In the genomic region with DNA sequence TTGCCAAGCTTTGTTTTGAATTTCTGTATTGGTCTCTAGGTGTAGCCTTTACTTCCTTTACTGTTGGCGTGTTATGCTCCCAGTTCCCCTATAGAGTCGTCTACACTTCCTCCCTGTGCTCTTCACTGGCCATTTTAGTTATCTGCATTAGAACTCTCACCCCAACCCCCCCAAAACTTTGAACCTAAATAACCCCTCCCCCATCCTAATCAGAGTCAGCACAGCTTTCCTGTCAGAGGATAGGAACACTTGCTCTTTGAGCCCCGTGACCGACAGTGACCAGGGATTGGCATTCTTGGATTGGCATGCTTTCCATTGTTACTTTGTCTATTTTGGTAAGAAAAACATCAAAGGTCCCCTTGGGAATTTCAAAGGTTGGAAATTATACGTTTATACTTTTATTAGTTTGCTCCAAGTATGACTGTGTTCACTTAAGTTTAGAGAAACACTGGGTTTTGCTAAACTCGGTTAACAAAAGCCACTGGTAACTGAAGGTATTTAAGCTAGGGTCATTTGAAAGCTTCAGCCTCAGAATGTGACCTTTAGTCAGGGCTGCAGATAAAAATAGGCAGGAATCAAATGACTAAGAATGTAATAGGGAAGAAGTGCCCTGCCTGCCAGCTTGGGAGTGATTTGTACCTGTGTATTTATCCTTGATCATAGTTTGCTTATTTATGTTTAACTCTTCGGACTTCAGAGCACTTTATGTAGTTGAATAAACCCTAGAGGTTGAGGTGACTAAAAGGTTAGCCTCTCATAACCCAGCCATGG, we compare ENCODE assay signal across 8 mouse cellular contexts. TPM values are rescaled to one million over a fixed set of nuclear protein-coding genes. Genes with fewer than 3 reads are reported as not detected.
A peak's percentile ranks its signal among the peaks of the same experiment; 100 is the strongest.
DNase-seq lines count a peak whose midpoint lies in the region; ATAC-seq lines count a peak whose summit lies in the region.

No protein-coding gene starts in this region.

- H3K4me1 ChIP-seq in hindbrain, embryonic 10.5 days (replicated peaks): peaks cover 65% of the 10 kb centered on the region
- H3K4me1 ChIP-seq in hindbrain, embryonic 11.5 days (replicated peaks; ENCODE audit: control insufficient read depth, insufficient read depth, low read length): peaks cover 3% of the 10 kb centered on the region
- peaks cover 72% of the 10 kb centered on the region for H3K4me1 ChIP-seq in embryonic facial prominence, embryonic 10.5 days
- peaks cover 50% of the 10 kb centered on the region for H3K4me1 ChIP-seq in intestine, embryonic 16.5 days (ENCODE audit: control insufficient read depth, insufficient read depth, low read length)
- H3K4me1 ChIP-seq in midbrain, embryonic 16.5 days (ENCODE audit: control insufficient read depth, insufficient read depth, low read length): peaks cover 42% of the 10 kb centered on the region

- H3K36me3 ChIP-seq in hindbrain, embryonic 10.5 days: peaks cover 64% of the 10 kb centered on the region
- no peaks in the 10 kb centered on the region for H3K36me3 ChIP-seq in hindbrain, embryonic 11.5 days (ENCODE audit: control insufficient read depth, insufficient read depth, low read length)
- H3K36me3 ChIP-seq in embryonic facial prominence, embryonic 10.5 days (replicated peaks): peaks cover 62% of the 10 kb centered on the region
- peaks cover 2% of the 10 kb centered on the region for H3K36me3 ChIP-seq in intestine, embryonic 16.5 days (ENCODE audit: control insufficient read depth, insufficient read depth, low read length)
- H3K36me3 ChIP-seq in midbrain, embryonic 16.5 days (ENCODE audit: control insufficient read depth, insufficient read depth, low read length): peaks cover 7% of the 10 kb centered on the region

- no peak for DNase-seq in hindbrain, embryonic 10.5 days (ENCODE audit: low spot score)
- no peak for DNase-seq in hindbrain, embryonic 11.5 days (ENCODE audit: low spot score)
- DNase-seq in embryonic facial prominence, embryonic 10.5 days (ENCODE audit: low spot score): no peak
- no peak for DNase-seq in frontal cortex, adult 2 months (ENCODE audit: extremely low spot score in 1 of 2, low spot score in 1 of 2)
- DNase-seq in left cerebral cortex, postnatal 4 days: no peak

- no peak overlapping the region for H3K27ac ChIP-seq in hindbrain, embryonic 10.5 days
- no peak overlapping the region for H3K27ac ChIP-seq in hindbrain, embryonic 11.5 days (ENCODE audit: low read depth, low read length)
- H3K27ac ChIP-seq in embryonic facial prominence, embryonic 10.5 days (replicated peaks): no peak overlapping the region
- H3K27ac ChIP-seq in intestine, embryonic 16.5 days (ENCODE audit: low read length): peak overlapping the region; percentile 73
- H3K27ac ChIP-seq in midbrain, embryonic 16.5 days (ENCODE audit: low read length): no peak overlapping the region

- no peak overlapping the region for H3K9ac ChIP-seq in hindbrain, embryonic 11.5 days (ENCODE audit: low read depth, low read length)
- H3K9ac ChIP-seq in intestine, embryonic 16.5 days (ENCODE audit: low read depth, low read length): peak overlapping the region; percentile 25; the same call in 1 of the 2 replicates
- H3K9ac ChIP-seq in midbrain, embryonic 16.5 days (ENCODE audit: low read depth, low read length): 0 out of 2 replicates have a peak overlapping the region, but pooled peaks have one; percentile 4

- no peak for ATAC-seq in hindbrain, embryonic 11.5 days (ENCODE audit: low FRiP score)
- no peak for ATAC-seq in intestine, embryonic 16.5 days
- ATAC-seq in midbrain, embryonic 16.5 days: no peak
- no peak for ATAC-seq in cerebellum, adult (ENCODE audit: insufficient number of reproducible peaks, low FRiP score, low TSS enrichment)

- WGBS in hindbrain, embryonic 10.5 days: 63% methylated on average over 7 of the region's 7 CpGs
- 72% methylated on average over 7 of the region's 7 CpGs for WGBS in hindbrain, embryonic 11.5 days
- WGBS in embryonic facial prominence, embryonic 10.5 days: 57% methylated on average over 7 of the region's 7 CpGs
- 31% methylated on average over 7 of the region's 7 CpGs for WGBS in intestine, embryonic 16.5 days
- WGBS in midbrain, embryonic 16.5 days: 65% methylated on average over 7 of the region's 7 CpGs

- no peaks in the 10 kb centered on the region for H3K9me3 ChIP-seq in hindbrain, embryonic 10.5 days
- no peaks in the 10 kb centered on the region for H3K9me3 ChIP-seq in hindbrain, embryonic 11.5 days (ENCODE audit: control insufficient read depth, low read length)
- H3K9me3 ChIP-seq in embryonic facial prominence, embryonic 10.5 days: no peaks in the 10 kb centered on the region
- H3K9me3 ChIP-seq in intestine, embryonic 16.5 days (ENCODE audit: control insufficient read depth, low read length): no peaks in the 10 kb centered on the region
- no peaks in the 10 kb centered on the region for H3K9me3 ChIP-seq in midbrain, embryonic 16.5 days (replicated peaks; ENCODE audit: control insufficient read depth, low read length, poor library complexity, severe bottlenecking)

- H3K27me3 ChIP-seq in hindbrain, embryonic 10.5 days (ENCODE audit: insufficient read depth, poor library complexity, severe bottlenecking): no peaks in the 10 kb centered on the region
- H3K27me3 ChIP-seq in hindbrain, embryonic 11.5 days (ENCODE audit: control insufficient read depth, insufficient read depth, low read length): no peaks in the 10 kb centered on the region
- no peaks in the 10 kb centered on the region for H3K27me3 ChIP-seq in embryonic facial prominence, embryonic 10.5 days (replicated peaks; ENCODE audit: low read depth, poor library complexity, severe bottlenecking)
- no peaks in the 10 kb centered on the region for H3K27me3 ChIP-seq in intestine, embryonic 16.5 days (replicated peaks; ENCODE audit: control insufficient read depth, insufficient read depth, low read length)
- no peaks in the 10 kb centered on the region for H3K27me3 ChIP-seq in midbrain, embryonic 16.5 days (ENCODE audit: control insufficient read depth, insufficient read depth, low read depth, low read length)

- H3K4me2 ChIP-seq in hindbrain, embryonic 11.5 days (replicated peaks; ENCODE audit: low read depth, low read length): no peak overlapping the region
- peak overlapping the region; percentile 43 for H3K4me2 ChIP-seq in intestine, embryonic 16.5 days (ENCODE audit: low read depth, low read length)
- peak overlapping the region; percentile 33 for H3K4me2 ChIP-seq in midbrain, embryonic 16.5 days (ENCODE audit: low read length)

- peak overlapping the region; percentile 23 for H3K4me3 ChIP-seq in hindbrain, embryonic 10.5 days
- no peak overlapping the region for H3K4me3 ChIP-seq in hindbrain, embryonic 11.5 days (ENCODE audit: low read depth, low read length)
- H3K4me3 ChIP-seq in embryonic facial prominence, embryonic 10.5 days: peak overlapping the region; percentile 81
- H3K4me3 ChIP-seq in intestine, embryonic 16.5 days (ENCODE audit: low read length): peak overlapping the region; percentile 17
- H3K4me3 ChIP-seq in midbrain, embryonic 16.5 days (ENCODE audit: low read depth, low read length): no peak overlapping the region

- intact Hi-C loops in left cerebral cortex, postnatal 4 days (cut with DNase I): no loop called here

RNA-seq across cellular contexts. Expression of a gene that starts 3.5 kb away (rescaled TPM):
- 47.2 and 53.4 TPM in 2 replicates for polyA plus RNA-seq in hindbrain, embryonic 10.5 days (2016; fragmentation: Nextera tagmentation; extraction: Ambion mirVana)
- polyA plus RNA-seq in hindbrain, embryonic 11.5 days (2014; fragmentation: Nextera tagmentation; extraction: Ambion mirVana): 76.1 and 87.4 TPM in 2 replicates
- polyA plus RNA-seq in embryonic facial prominence, embryonic 10.5 days (2016; fragmentation: Nextera tagmentation; extraction: Ambion mirVana): 49.5 and 50.0 TPM in 2 replicates
- polyA plus RNA-seq in intestine, embryonic 16.5 days (2015; fragmentation: Nextera tagmentation; extraction: Ambion mirVana): 14.7 and 17.0 TPM in 2 replicates
- 37.9 and 43.1 TPM in 2 replicates for polyA plus RNA-seq in midbrain, embryonic 16.5 days (2015; fragmentation: Nextera tagmentation; extraction: Ambion mirVana)
- 43.3 and 47.0 TPM in 2 replicates for polyA plus RNA-seq in frontal cortex, adult 2 months (2012; rRNA removed)
- 10 to 100 TPM; 76.4 to 80.1 TPM for total RNA-seq in left cerebral cortex, postnatal 4 days (2021)

RNA-seq across cellular contexts. Expression of a gene that starts 25.6 kb away (rescaled TPM):
- 0.73 and 0.86 TPM in 2 replicates for polyA plus RNA-seq in hindbrain, embryonic 10.5 days (2016; fragmentation: Nextera tagmentation; extraction: Ambion mirVana)
- 0.14 and 0.80 TPM in 2 replicates for polyA plus RNA-seq in hindbrain, embryonic 11.5 days (2014; fragmentation: Nextera tagmentation; extraction: Ambion mirVana)
- polyA plus RNA-seq in embryonic facial prominence, embryonic 10.5 days (2016; fragmentation: Nextera tagmentation; extraction: Ambion mirVana): 1.00 and 1.6 TPM in 2 replicates
- 2.5 and 3.2 TPM in 2 replicates for polyA plus RNA-seq in intestine, embryonic 16.5 days (2015; fragmentation: Nextera tagmentation; extraction: Ambion mirVana)
- 0.80 and 1.0 TPM in 2 replicates for polyA plus RNA-seq in midbrain, embryonic 16.5 days (2015; fragmentation: Nextera tagmentation; extraction: Ambion mirVana)
- polyA plus RNA-seq in frontal cortex, adult 2 months (2012; rRNA removed): 3.5 and 4.1 TPM in 2 replicates
- 1 to 10 TPM; 1.4 to 1.9 TPM for total RNA-seq in left cerebral cortex, postnatal 4 days (2021)

RNA-seq across cellular contexts. Expression of a gene that starts 37.3 kb away (rescaled TPM):
- polyA plus RNA-seq in hindbrain, embryonic 10.5 days (2016; fragmentation: Nextera tagmentation; extraction: Ambion mirVana): 84.8 and 89.9 TPM in 2 replicates
- 83.4 and 87.4 TPM in 2 replicates for polyA plus RNA-seq in hindbrain, embryonic 11.5 days (2014; fragmentation: Nextera tagmentation; extraction: Ambion mirVana)
- polyA plus RNA-seq in embryonic facial prominence, embryonic 10.5 days (2016; fragmentation: Nextera tagmentation; extraction: Ambion mirVana): 79.1 and 79.7 TPM in 2 replicates
- 67.3 and 69.9 TPM in 2 replicates for polyA plus RNA-seq in intestine, embryonic 16.5 days (2015; fragmentation: Nextera tagmentation; extraction: Ambion mirVana)
- 128 and 131 TPM in 2 replicates for polyA plus RNA-seq in midbrain, embryonic 16.5 days (2015; fragmentation: Nextera tagmentation; extraction: Ambion mirVana)
- polyA plus RNA-seq in frontal cortex, adult 2 months (2012; rRNA removed): 154 and 164 TPM in 2 replicates
- 100 to 1,000 TPM; 135 to 145 TPM for total RNA-seq in left cerebral cortex, postnatal 4 days (2021)

Comparison
In these comparisons a context has a peak if more than half of its experiments do, and no peak if none do; other contexts are left out.
1. H3K4me3 ChIP-seq: peak in hindbrain, embryonic 10.5 days (single experiment), embryonic facial prominence, embryonic 10.5 days (single experiment) and intestine, embryonic 16.5 days (single experiment); none in hindbrain, embryonic 11.5 days (single experiment) and midbrain, embryonic 16.5 days (single experiment).